Mouse (Mus musculus) erythroblast, embryonic 14.5 days (primary cell): Measurements from ENCODE around the gene Xylt1.

Source experiments
- GATA1 ChIP-seq: IDR thresholded peaks from 2 replicates; pipeline ENCODE4 v1.6.1; 2012; ENCODE audit warnings: low read length, inconsistent platforms, mixed read lengths
- TAL1 ChIP-seq: IDR thresholded peaks from 3 replicates; pipeline ENCODE4 v1.6.1; 2012; ENCODE audit warnings: low read length, inconsistent platforms, mixed read lengths

- TF ChIP-seq GATA1 (no peak), TAL1 (no peak)
These were observed 13.6 kb downstream of the Xylt1 start for GRCm38 (mm10) chr7:117394380-117394779.
